Mouse (Mus musculus) lung, postnatal 4 days (tissue): ENCODE data around the gene 9130008F23Rik.

Experiments
- DNase-seq, 2 experiments: peaks; one replicate each; pipeline ENCODE4 v3.0.0; 2021

Gene 9130008F23Rik

DNA sequence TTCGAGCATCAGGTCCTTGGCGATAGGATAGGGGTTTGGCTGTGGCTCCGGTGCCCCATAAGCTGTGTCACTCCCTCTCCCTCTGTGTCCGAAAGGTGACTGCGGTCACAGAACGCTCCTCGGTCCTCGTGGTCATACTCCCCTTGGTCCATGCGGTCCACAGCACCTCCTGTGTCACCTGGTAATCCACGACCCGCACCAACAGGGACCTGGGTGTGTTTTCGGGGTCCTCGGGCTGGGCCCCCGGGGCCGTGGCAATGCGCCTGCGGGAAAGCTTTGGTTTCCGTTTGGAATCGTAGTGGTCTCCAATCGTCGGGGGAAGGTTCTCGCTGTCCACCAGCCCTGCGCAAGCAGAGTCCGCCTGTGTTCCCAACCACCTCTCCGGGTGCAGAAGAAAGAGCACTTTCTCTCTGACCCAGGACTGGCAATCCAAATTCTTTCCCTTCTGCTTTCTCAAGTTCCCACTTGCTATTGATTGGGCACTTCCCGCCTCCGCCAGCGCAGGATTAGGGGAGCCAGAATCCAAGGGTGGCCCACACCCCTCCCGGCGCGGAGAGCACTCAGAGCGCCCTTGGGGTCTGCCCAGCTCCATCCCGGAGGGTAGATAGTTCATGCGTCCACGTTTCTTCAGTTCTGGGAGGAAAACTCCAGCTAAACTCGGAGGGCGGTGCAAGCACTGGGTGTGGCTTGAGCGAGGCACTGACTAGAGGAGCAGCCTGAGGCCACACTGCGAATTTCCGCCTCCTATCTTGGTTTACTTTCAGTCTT is at the start of gene 9130008F23Rik:
Gene 9130008F23Rik, minus strand, starts transcription at position 636 of the 768 bp plus-strand sequence.
- DNase-seq = peak; percentile 56 to 58

DNA sequence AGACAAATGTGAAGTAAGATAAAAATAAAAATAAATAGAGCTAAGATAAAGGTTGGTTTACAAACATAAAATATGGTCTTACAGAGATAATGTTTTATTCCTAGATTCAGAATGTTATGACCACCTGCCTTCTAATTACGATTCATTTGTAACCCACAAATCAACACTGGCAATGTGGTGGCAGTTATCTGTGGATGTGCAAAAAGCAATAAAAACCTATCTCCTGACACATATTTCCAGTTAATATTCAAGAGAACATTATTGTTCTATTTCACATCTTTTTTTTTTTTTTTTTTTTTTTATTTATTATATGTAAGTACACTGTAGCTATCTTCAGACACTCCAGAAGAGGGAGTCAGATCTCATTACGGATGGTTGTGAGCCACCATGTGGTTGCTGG is 35.1 kb upstream of the 9130008F23Rik start:
- DNase-seq = no peak

DNA sequence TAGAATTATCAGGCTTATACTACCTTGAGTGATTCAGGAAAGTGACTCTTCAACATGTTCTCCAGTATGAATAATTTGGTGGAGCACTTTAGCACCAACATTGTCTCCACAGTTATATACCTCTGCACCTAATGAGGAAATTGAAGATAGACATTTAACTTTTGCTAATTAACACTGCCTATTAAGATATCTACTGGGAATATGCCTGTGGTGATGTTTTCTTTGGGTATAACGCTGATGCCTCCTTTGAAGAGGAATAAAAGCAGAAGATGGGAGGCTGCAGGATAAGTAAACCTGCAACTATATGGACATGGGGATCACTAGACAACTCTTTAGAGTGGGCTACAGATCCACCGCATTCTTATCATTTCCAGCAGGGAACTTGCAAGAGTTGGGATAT is 33.9 kb upstream of the 9130008F23Rik start, which contains the start of gene Glyatl3:
Gene Glyatl3, minus strand, starts transcription at position 101 of the 400 bp plus-strand sequence.
- no peak for DNase-seq

DNA sequence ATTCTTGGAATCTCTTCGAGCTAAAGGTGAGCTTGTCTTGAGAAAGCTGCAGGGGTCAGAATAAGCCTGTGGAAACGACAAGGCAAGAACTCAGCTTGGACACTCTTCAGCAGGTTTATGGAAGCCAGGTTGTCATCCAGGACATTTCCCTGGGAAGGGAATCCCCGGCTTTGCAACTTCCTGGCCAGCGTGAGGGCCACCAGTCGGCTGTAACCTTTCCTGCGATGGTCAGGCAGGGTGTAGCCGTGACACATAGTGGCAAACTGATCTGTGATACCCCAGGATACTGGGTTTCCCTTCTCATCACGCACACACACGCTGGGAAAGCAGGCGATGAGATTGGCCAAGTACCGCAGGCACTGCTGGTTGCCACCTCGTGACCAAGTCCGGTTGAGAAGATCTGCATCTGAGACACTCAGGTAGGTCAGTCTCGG is 24.4 kb upstream of the 9130008F23Rik start:
- DNase-seq = no peak

DNA sequence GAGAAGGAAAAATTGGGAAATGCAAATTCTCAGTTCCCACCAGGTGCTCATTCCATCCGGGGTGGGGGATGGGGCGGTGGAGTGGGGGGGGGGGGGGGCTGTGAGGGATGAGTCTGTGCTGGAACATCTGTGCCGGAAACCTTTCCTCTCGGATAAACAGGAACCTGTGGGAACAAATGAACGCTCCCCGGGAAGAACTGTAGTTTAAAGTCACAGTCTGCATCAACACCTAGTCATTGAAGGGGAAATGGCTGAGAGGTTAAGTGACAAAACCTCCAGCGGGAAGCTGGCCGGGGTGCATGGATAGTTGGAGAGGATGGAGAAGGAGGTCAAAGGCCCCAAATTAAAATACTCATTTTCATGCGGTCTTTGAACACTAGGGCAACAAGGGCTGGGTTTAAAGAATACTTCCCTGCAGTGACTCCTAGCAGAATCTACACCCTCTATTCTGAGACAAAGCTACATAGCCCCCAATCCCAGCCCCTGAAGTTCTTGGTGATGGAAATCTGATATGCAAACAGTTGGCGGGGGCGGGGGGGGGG is 23.8 kb upstream of the 9130008F23Rik start:
- DNase-seq = no peak

- DNase-seq = no peak
Measured at GRCm38 (mm10) chr17:40903345-40903744, 23.0 kb upstream of the 9130008F23Rik start.

GRCm38 (mm10) chr17:40899783-40900363 is 19.5 kb upstream of the 9130008F23Rik start:
- DNase-seq = no peak

DNA sequence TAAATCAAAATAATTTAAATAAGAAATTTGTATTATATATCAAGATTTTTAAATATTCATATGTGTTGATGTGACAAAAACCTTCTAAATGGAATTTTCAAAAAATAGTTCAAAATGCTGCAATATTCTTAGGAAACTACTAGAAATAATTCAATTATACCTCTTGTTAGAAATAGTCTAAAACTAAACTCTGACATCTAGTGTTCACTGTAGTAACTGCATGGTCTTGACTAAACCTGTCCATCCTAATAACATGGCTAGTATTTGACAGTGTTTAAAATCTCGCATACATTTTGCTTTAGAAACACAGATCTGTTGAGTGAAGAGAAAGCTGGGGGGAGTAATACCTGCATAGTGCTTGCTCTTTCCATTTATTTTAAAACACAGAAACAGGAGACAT is 16.5 kb upstream of the 9130008F23Rik start:
- DNase-seq = no peak

DNA sequence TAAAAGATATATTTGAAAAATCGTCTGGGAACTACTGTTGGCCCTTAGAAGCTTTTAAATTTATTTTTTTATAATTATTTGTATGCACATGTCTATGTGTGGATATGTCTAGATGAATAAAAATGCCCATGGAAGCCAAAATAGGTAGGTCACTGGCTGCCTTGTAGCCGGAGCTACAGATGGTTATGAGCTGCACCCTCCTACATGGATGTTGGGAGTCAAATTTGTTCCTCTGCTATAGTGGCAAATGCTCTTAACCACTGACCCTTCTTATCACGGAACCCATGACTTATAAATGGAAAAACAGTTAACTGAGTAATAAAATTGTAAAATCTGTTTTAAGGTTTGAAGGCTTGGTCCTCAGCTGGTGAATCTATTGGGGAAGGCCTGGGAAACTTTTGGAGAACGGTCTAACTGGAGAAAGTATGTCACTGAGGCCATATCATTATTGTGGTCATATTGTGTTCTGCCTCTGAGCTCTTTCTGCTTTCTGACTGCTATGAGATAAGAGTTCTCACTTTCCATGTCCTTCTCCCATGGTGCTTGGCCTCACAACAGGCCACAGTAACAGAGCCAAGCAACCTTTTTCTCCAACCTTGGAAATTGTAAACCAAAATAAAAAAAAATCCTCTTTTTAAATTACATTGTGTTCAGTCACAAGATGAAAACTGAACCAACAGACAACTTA is 7.6 kb upstream of the 9130008F23Rik start:
- no peak for DNase-seq

GRCm38 (mm10) chr17:40885155-40885554 is 4.8 kb upstream of the 9130008F23Rik start:
- no peak for DNase-seq

DNA sequence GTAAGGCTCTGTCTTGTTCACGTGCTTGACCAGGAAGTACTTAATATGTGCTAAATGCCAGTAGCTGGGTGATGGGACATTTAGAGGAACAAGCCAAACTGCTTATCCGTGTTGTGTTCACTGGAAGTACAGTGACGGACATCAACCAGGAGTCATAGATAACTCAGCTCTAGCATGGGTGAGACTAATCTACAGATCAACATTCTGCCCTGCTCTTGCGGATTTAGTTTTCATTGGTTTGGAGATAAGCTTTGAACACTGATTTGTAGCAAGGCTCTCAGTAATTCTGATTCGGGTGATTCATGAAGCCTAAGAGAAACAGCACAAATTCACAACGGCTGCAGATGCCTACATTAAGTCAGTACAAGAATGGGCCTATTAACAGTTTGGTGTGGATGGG is 1.8 kb upstream of the 9130008F23Rik start:
- no peak for DNase-seq

- no peak for DNase-seq
Measured at GRCm38 (mm10) chr17:40879528-40879923, 833 bp downstream of the 9130008F23Rik start.

DNA sequence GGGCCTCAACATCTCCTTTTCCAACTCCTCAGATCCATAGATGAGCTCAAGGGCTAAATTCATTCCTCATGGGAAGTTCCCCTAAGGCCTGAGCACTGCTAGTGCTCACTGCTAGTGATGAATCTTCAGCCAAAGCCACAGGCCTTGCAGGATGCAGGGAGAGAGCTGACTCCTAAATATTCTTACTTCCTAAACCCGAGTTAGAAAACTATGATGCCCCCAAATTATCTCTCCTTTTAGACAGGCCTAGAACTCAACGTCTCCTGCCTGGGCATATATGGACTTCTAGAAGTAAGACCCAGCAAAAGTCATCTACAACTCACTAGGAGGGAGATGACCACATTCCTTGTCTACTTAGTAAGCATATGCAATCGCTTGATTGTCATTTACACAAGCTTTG is 2.6 kb downstream of the 9130008F23Rik start:
- no peak for DNase-seq

- DNase-seq = no peak
Measured at GRCm38 (mm10) chr17:40875568-40875967, 4.8 kb downstream of the 9130008F23Rik start.

- no peak for DNase-seq
Measured at GRCm38 (mm10) chr17:40874701-40875100, 5.7 kb downstream of the 9130008F23Rik start.

DNA sequence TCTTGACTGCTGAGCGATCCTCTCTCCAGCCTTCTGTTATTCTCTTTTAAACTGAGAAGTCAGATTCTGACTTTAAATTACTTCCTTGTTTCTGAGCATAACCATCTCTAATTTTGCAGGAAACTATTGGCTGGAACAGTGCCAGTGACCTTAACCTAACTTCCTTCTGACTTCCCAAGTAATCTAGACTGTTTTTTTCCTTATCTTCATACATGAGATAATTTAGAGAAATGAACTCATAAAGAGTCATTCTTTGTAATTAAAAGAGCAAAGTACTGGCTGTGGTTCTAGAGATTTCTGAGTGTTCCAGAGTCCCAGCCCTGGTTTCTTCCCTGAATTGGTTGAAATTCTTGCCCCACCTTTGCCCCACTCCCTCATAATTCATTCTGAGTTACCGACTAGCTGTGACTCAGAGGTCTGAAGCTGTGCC is 6.8 kb downstream of the 9130008F23Rik start:
- DNase-seq = no peak

DNA sequence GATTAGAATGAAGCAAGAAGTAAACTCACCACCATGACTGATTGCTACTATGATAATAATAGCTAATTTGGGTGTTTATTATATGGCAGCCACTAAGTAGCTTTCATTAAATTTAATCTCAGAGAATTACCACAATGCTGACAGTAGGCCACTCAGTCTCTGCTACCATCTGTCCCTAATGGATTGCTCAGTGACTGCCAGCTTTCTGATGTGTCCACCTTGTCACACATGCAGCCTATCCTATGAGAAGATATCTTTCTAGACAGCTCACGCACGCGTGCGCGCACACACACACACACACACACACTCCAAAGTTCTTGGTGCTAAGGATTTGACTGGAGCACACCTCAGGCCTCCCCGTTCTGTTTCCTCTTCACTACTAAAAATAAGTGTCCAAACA is 7.7 kb downstream of the 9130008F23Rik start:
- DNase-seq = no peak

- DNase-seq = peak; percentile 27 to 36
Measured at GRCm38 (mm10) chr17:40868952-40869747, 11.2 kb downstream of the 9130008F23Rik start.

DNA sequence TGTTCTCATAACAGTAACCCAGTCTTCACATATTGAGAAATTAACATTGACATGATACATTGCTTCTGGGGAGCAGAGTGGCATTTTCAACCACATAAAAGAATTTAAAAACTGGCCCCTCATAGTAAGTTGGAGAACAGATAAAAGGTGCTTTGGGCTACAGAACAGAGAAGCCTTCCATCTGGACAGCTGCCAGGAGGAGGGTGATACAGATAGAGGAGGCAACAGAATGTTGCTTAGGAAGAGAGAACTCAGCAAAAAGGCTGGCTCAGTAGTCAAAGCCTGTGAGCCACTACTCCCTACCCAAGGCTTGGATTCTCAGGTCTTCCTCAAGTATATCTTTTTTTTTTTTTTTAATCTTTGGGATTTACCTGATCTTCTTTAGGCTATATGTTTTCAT is 25.3 kb downstream of the 9130008F23Rik start:
- no peak for DNase-seq

- peak in 1 of 2 experiments; percentile 11 for DNase-seq
Measured at GRCm38 (mm10) chr17:40837308-40837707, 43.1 kb downstream of the 9130008F23Rik start.

- no peak for DNase-seq
Measured at GRCm38 (mm10) chr17:40831870-40832269, 48.5 kb downstream of the 9130008F23Rik start.
